Mouse (Mus musculus): ENCODE results near the gene Gal3st2c.
"Not testable (repeated sequence)": the region's sequence is repeated elsewhere in the genome, so short reads cannot be mapped to it uniquely, and the experiment has no call there.

The Gal3st2c gene

DNA sequence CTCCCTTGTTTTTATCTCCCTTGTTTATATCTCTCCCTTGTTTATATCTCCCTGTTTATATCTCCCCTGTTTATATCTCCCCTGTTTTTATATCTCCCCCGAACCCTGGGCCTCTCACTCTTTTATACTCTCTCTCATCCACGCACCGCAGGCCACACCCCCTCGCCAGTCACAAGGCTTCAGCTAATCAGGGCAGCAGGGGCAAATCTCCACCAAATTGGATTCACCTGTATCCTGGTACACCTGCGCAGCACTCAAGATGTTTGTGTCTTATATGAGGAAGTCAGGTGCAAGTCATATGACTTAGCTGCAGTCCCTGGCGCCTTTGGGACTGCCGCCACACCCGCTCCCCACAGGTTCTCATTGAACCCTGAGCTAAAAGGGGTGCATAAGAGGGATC, at the start of gene Gal3st2c:
Gene Gal3st2c, plus strand, starts transcription at position 301 of the 400 bp plus-strand sequence.
- not testable (repeated sequence) for DNase-seq (ENCODE audit: low spot score)

- DNase-seq (ENCODE audit: low spot score) = not testable (repeated sequence)
Measured at GRCm38 (mm10) chr1:93949087-93949486, 41.2 kb upstream of the Gal3st2c start.

DNA sequence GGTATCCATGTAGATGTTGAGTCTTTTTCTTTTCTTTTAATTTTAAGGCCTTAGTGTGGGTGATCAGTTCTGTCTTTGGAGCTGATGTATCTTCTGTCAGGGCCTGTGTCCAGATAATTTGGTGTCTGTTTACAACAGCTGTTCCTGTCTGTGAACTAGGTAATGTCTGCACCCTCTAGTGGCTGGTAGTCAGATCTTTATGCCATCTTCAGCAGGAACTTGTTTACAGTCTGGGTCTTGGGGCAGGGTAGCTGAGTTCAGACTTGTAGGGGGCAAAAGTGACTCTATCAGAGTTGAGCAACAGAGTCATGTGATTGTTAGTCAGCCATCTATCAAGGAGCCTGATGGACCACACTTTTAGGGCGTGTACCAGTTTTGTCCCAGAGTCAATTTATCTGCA, 23.8 kb upstream of the Gal3st2c start:
- not testable (repeated sequence) for DNase-seq (ENCODE audit: low spot score)

DNA sequence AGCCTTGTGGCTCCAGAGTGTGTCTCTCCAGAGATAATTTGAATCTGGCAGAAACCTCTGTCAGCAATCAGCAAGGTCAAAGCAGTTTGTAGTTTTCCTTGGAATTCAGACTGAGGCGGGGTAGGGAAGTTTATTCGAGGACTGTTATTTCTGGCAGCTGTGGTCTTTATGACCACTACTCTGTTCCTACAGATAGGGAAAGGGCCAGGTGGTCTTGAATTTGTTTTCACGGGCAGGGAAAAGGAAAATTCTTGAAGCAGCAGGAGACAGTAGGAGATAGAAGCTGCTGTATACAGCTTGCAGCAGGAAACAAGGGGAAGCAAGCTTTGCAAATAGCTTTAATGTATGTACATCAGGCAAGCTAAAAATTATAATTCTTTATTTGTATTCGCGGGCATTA, 19.9 kb upstream of the Gal3st2c start:
- not testable (repeated sequence) for DNase-seq (ENCODE audit: low spot score)

DNA sequence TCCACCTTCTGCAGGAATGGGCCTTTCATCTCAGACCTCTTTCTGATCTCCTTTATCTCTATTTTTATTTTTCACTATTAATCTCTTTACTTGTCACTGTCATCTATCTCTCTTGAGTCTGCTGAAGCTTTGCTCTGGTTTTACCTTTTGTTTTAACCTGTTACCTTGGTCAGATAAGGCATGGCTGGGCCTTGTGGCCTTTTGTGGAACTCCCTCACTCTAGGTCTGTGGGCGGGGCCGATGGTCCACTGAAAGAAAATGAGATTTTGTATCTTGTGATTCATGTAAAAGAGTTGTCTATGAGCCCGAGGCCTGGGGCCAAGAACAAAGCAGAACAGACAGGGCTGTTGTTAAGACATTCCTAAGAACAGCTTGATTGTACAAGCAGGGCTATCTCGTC, 19.5 kb upstream of the Gal3st2c start:
- not testable (repeated sequence) for DNase-seq (ENCODE audit: low spot score)

DNA sequence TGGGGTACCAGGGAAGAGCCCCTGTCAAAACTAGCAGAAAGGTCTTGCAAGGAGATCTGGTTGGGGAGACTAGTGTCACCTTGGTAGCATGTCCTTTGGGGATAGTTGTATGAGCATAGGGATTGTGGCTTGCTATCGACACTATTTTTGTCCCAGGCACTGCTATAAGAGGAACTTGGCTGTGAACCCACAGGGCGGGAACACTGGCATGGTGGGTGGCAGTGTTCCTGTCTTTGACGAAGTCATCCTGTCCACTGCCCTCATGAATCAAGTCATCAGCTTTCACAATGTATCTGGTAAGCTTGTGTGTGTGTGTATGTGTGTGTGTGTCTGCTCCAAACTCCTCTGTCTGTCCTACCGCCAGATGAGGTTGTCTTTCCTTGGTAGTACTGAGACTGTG, 14.5 kb upstream of the Gal3st2c start:
- DNase-seq (ENCODE audit: low spot score) = not testable (repeated sequence)

- not testable (repeated sequence) for DNase-seq (ENCODE audit: low spot score)
Measured at GRCm38 (mm10) chr1:93978287-93978686, 12.0 kb upstream of the Gal3st2c start.

GRCm38 (mm10) chr1:93980932-93981331, 9.4 kb upstream of the Gal3st2c start:
- DNase-seq (ENCODE audit: low spot score) = not testable (repeated sequence)

DNA sequence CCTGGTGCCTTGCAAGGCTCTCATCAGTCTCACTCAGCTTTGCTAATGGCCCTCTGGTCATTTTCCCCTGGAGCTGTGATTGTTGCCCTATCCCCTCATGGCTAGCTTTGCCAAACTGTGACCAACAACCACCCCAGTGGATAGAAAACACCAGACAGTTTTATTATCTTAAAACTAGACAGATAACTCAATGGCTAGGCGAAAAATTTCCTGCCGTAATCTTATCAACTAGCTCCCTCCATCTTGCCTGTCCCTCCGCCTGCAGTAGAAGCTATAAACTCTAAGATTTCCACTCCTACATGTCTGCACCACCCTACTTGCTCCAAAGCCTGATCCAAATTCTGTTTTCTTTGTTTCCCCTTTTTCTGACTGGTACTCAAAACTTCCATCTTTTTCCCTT, 4.1 kb upstream of the Gal3st2c start:
- no peak for DNase-seq (ENCODE audit: low spot score)

GRCm38 (mm10) chr1:93988786-93989185, 1.5 kb upstream of the Gal3st2c start:
- no peak for DNase-seq (ENCODE audit: low spot score)

- not testable (repeated sequence) for DNase-seq (ENCODE audit: low spot score)
Measured at GRCm38 (mm10) chr1:93991068-93991467, 759 bp downstream of the Gal3st2c start.

DNA sequence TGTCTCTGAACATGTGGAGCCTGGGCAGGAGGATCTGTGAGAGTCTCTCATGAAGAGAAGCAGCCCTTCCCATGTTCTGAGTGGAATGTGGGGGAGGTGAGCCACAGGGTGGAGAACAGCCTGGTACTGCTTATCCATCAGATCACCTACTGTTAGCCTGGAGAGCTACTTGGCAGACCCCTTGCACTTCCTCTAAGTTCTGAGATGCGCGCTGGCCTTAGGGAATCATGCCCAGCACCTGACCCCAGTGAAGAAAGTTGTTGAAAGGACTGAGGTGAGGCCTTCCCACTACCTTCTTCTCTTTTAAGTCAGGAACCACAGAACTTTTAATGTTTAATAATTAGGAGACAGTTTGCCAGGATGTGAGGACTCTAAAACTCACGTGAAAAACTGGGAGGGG, 1.2 kb downstream of the Gal3st2c start:
- not testable (repeated sequence) for DNase-seq (ENCODE audit: low spot score)

- DNase-seq (ENCODE audit: low spot score) = no peak
Measured at GRCm38 (mm10) chr1:94001023-94001422, 10.7 kb downstream of the Gal3st2c start.

GRCm38 (mm10) chr1:94005954-94006506, 15.7 kb downstream of the Gal3st2c start:
- not testable (repeated sequence) for DNase-seq (ENCODE audit: low spot score)

GRCm38 (mm10) chr1:94008826-94009225, 18.5 kb downstream of the Gal3st2c start:
- DNase-seq (ENCODE audit: low spot score) = not testable (repeated sequence)

- no peak for DNase-seq (ENCODE audit: low spot score)
Measured at GRCm38 (mm10) chr1:94011643-94012042, 21.3 kb downstream of the Gal3st2c start.

DNA sequence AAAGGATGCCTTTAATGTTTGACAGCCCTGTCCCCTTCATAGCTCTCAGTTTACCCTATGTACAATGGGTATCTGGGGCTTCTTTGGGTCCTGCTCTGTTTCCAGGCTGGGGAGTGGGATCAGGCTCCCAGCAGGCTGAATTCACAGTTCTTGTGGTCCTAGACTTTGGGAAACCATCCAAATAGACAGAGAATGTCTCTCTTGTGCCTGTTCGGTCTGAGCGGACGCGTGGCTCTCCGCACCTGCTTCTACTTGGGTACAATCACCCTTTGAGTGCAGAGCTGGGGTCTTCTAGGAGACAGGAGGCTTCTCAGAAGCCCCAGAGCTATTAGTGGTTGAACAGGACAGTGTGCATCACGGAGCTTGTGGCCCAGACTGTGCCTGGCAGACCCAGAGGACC, 29.8 kb downstream of the Gal3st2c start, which contains the start of gene Neu4:
Gene Neu4, plus strand, starts transcription at position 301 of the 400 bp plus-strand sequence.
- no peak for DNase-seq (ENCODE audit: low spot score)

GRCm38 (mm10) chr1:94027506-94028108, 37.3 kb downstream of the Gal3st2c start:
- no peak for DNase-seq (ENCODE audit: low spot score)

GRCm38 (mm10) chr1:94028741-94029140, 38.4 kb downstream of the Gal3st2c start:
- no peak for DNase-seq (ENCODE audit: low spot score)

DNA sequence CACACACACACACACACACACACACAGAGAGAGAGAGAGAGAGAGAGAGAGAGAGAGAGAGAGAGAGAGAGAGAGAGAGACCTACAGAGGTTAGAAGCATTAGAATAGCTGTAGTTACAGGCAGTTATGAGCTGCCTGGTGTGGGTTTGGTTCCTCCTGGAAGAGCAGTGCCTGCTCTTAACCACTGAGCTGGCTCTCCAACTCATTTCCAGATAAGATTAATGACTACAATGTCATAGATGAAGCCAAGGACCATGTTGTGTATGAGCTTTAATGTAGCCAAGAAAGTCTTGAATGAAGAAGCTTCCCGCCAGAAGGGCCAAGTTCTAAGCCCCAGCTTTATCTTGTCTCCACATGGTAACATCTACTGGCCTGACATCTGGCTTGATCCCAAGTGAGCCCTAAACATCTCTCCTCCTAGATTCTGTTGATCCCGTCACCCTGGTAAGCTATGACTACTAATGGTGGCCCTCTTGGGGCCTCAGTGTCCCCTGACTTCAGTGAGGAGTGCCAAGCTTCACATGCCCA, 42.8 kb downstream of the Gal3st2c start:
- DNase-seq (ENCODE audit: low spot score) = no peak

DNA sequence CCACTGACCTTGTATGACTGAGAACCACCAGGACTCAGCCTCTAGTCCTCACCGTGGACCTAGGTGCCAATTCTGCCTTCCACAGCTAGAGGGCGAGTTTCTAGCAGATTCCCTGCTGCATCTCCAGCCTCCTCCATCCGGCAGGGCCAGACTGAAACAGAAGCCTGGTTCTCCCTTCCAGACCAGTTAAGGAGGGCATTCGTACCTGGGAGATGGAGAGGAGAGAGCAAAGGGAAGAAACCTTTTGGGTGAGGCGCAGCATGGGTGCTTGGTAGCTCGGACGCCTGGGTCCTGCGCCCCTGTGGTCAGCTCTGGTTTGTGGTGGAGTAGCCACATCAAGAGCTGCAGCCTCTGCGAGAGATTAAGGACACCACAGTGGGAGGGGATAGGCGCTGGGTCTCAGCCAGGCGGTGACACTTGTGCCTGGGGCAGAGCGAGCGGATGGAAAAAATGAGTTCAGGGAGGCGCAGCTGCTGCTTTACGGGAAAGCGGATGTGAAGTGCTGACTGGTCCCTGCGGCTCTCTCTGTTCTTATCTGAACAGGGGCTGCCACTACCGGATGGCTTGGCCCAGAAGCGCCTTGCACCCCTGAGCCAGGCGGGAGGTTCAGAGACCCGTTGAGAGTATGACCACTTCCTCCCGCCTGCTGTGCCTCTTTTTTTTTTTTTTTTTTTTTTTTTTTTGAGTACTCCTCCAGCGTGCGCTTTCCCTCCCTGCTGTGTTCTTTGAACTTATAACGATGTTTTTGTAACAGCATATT, 44.9 kb downstream of the Gal3st2c start:
- DNase-seq (ENCODE audit: low spot score) = peak; percentile 90

- no peak for DNase-seq (ENCODE audit: low spot score)
Measured at GRCm38 (mm10) chr1:94040391-94040790, 50.1 kb downstream of the Gal3st2c start.

GRCm38 (mm10) chr1:94045559-94045958, 55.2 kb downstream of the Gal3st2c start:
- DNase-seq (ENCODE audit: low spot score) = no peak

Data from T-cell, adult 2 months (primary cell).